ENCODE assay signal across 9 mouse cellular contexts in the genomic region with DNA sequence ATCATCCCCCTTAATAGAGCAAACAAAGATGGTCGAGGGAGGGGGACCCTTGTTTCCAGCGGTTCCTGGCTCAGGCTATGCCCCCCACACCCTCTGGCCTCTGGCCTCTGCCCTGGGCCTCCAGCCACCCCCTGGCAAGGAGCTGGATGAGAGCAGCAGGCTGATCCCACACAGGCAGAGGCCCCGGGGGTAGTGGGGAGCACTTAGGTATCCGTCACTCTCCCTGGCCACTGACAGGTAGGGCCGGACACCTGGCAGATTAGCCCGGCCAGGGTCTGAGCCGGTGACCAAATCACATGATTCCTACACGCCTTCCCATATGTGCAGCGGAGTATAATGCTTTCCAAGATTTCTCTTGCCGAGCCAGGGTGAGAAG. TPM values are rescaled to one million over a fixed set of nuclear protein-coding genes. Genes with fewer than 3 reads are reported as not detected.
A peak's percentile ranks its signal among the peaks of the same experiment; 100 is the strongest.
DNase-seq lines count a peak whose midpoint lies in the region; ATAC-seq and TF ChIP-seq lines count a peak whose summit lies in the region.
"Had no signal": no experiment of that assay in that cellular context is flagged by ENCODE, and none has a peak within 500 bp of the region (broad histone marks: within the 10 kb centered on the region; RNA-seq: fewer than 3 reads in every experiment).

No protein-coding gene starts in this region.

- no peaks in the 10 kb centered on the region for H3K9me3 ChIP-seq in embryonic facial prominence, embryonic 12.5 days
- H3K9me3 ChIP-seq in hindbrain, embryonic 15.5 days = no peaks in the 10 kb centered on the region
- no peaks in the 10 kb centered on the region for H3K9me3 ChIP-seq in midbrain, embryonic 14.5 days (ENCODE audit: control insufficient read depth, low read length)

- no peaks in the 10 kb centered on the region for H3K36me3 ChIP-seq in kidney, adult 2 months (ENCODE audit: control insufficient read depth, insufficient read depth, low read length)
- no peaks in the 10 kb centered on the region for H3K36me3 ChIP-seq in embryonic facial prominence, embryonic 12.5 days
- no peaks in the 10 kb centered on the region for H3K36me3 ChIP-seq in hindbrain, embryonic 15.5 days
- no peaks in the 10 kb centered on the region for H3K36me3 ChIP-seq in midbrain, embryonic 14.5 days (ENCODE audit: control insufficient read depth, insufficient read depth, low read length)

- H3K27ac ChIP-seq in kidney, adult 2 months (ENCODE audit: insufficient read depth, low read depth, low read length) = no peak overlapping the region
- no peak overlapping the region for H3K27ac ChIP-seq in embryonic facial prominence, embryonic 12.5 days
- H3K27ac ChIP-seq in hindbrain, embryonic 15.5 days (replicated peaks) = peak overlapping the region; percentile 74
- H3K27ac ChIP-seq in midbrain, embryonic 14.5 days (replicated peaks; ENCODE audit: low read depth, low read length) = peak overlapping the region; percentile 41; the same call in 1 of the 2 replicates

- peak overlapping the region; percentile 88 for H3K4me2 ChIP-seq in embryonic facial prominence, embryonic 12.5 days (replicated peaks)
- H3K4me2 ChIP-seq in hindbrain, embryonic 15.5 days = peak overlapping the region; percentile 73
- peak overlapping the region; percentile 77 for H3K4me2 ChIP-seq in midbrain, embryonic 14.5 days (ENCODE audit: low read length)

- TF ChIP-seq CTCF in kidney, adult 2 months (conservative IDR thresholded peaks at IDR 0.05; ENCODE audit: insufficient read depth, insufficient read length, low read depth, low read length) = no peak

- no peaks in the 10 kb centered on the region for H3K27me3 ChIP-seq in kidney, adult 2 months (replicated peaks; ENCODE audit: control insufficient read depth, insufficient read depth, low read length)
- peaks cover 18% of the 10 kb centered on the region for H3K27me3 ChIP-seq in embryonic facial prominence, embryonic 12.5 days
- H3K27me3 ChIP-seq in hindbrain, embryonic 15.5 days = no peaks in the 10 kb centered on the region
- H3K27me3 ChIP-seq in midbrain, embryonic 14.5 days (ENCODE audit: control insufficient read depth, insufficient read depth, low read length) = no peaks in the 10 kb centered on the region

- WGBS in kidney, adult 2 months = 80% methylated on average over 10 of the region's 10 CpGs
- 46% methylated on average over 10 of the region's 10 CpGs for WGBS in embryonic facial prominence, embryonic 12.5 days
- 28% methylated on average over 10 of the region's 10 CpGs for WGBS in hindbrain, embryonic 15.5 days
- 40% methylated on average over 10 of the region's 10 CpGs for WGBS in midbrain, embryonic 14.5 days

- peak overlapping the region; percentile 50; the same call in 1 of the 2 replicates for H3K4me3 ChIP-seq in kidney, adult 2 months (ENCODE audit: insufficient read depth, low read depth, low read length)
- H3K4me3 ChIP-seq in embryonic facial prominence, embryonic 12.5 days = peak overlapping the region; percentile 57
- peak overlapping the region; percentile 66 for H3K4me3 ChIP-seq in hindbrain, embryonic 15.5 days
- peak overlapping the region; percentile 60 for H3K4me3 ChIP-seq in midbrain, embryonic 14.5 days (replicated peaks; ENCODE audit: low read depth, low read length)

- H3K4me1 ChIP-seq in kidney, adult 2 months (ENCODE audit: control insufficient read depth, insufficient read depth, low read length) = peaks cover 3% of the 10 kb centered on the region; the same call in 1 of the 2 replicates
- peaks cover 33% of the 10 kb centered on the region; the same call in 1 of the 2 replicates for H3K4me1 ChIP-seq in embryonic facial prominence, embryonic 12.5 days
- peaks cover 41% of the 10 kb centered on the region for H3K4me1 ChIP-seq in hindbrain, embryonic 15.5 days (replicated peaks)
- H3K4me1 ChIP-seq in midbrain, embryonic 14.5 days (ENCODE audit: control insufficient read depth, insufficient read depth, low read length) = peaks cover 26% of the 10 kb centered on the region

- peak overlapping the region; percentile 40 for H3K9ac ChIP-seq in embryonic facial prominence, embryonic 12.5 days
- peak overlapping the region; percentile 76 for H3K9ac ChIP-seq in hindbrain, embryonic 15.5 days
- H3K9ac ChIP-seq in midbrain, embryonic 14.5 days (replicated peaks; ENCODE audit: low read length) = peak overlapping the region; percentile 62

- 0 out of 2 replicates have a peak, but pooled peaks have one; percentile 1 for ATAC-seq in embryonic facial prominence, embryonic 12.5 days (ENCODE audit: insufficient number of reproducible peaks, insufficient read depth, low FRiP score, low TSS enrichment)
- ATAC-seq in hindbrain, embryonic 15.5 days (ENCODE audit: low FRiP score, low read depth) = peak; percentile 31
- peak; percentile 19; the same call in 1 of the 2 replicates for ATAC-seq in midbrain, embryonic 14.5 days (ENCODE audit: low FRiP score, low TSS enrichment)

- DNase-seq in kidney, adult 2 months = no peak
- DNase-seq in kidney, postnatal 14 days = no peak
- peak; percentile 19 for DNase-seq in midbrain, embryonic 14.5 days
- no peak for DNase-seq in MN1 (ENCODE audit: low spot score)
- DNase-seq in B cell, adult 2 months = no peak
- DNase-seq in thymus, adult 18-20 months = no peak
- DNase-seq: cerebellum, adult 9-10 months had no signal

- no peak for TF ChIP-seq POLR2A in kidney, adult 2 months (IDR thresholded peaks at IDR 0.05; ENCODE audit: low read depth, low read length)

RNA-seq across cellular contexts. Expression of a gene that starts 5.7 kb away (rescaled TPM):
- 63.6 and 68.4 TPM in 2 replicates for polyA plus RNA-seq in kidney, adult 2 months (2012; rRNA removed)
- polyA plus RNA-seq in embryonic facial prominence, embryonic 12.5 days (2016; fragmentation: Nextera tagmentation; extraction: Ambion mirVana) = 20.4 and 20.7 TPM in 2 replicates
- 27.1 and 31.3 TPM in 2 replicates for polyA plus RNA-seq in hindbrain, embryonic 15.5 days (2015; fragmentation: Nextera tagmentation; extraction: Ambion mirVana)
- 19.5 and 19.9 TPM in 2 replicates for polyA plus RNA-seq in midbrain, embryonic 14.5 days (2014; fragmentation: Nextera tagmentation; extraction: Ambion mirVana)

RNA-seq across cellular contexts. Expression of a gene that starts 56.2 kb away (rescaled TPM):
- 4.7 and 5.3 TPM in 2 replicates for polyA plus RNA-seq in kidney, adult 2 months (2012; rRNA removed)
- polyA plus RNA-seq in embryonic facial prominence, embryonic 12.5 days (2016; fragmentation: Nextera tagmentation; extraction: Ambion mirVana) = 3.9 and 4.1 TPM in 2 replicates
- 0.75 and 0.92 TPM in 2 replicates for polyA plus RNA-seq in hindbrain, embryonic 15.5 days (2015; fragmentation: Nextera tagmentation; extraction: Ambion mirVana)
- polyA plus RNA-seq in midbrain, embryonic 14.5 days (2014; fragmentation: Nextera tagmentation; extraction: Ambion mirVana) = 0.46 TPM in 1 of 2 replicates, not detected in the other

Comparison
In these comparisons a context has a peak if more than half of its experiments do, and no peak if none do; other contexts are left out.
1. H3K27ac ChIP-seq: peak in hindbrain, embryonic 15.5 days (single experiment) and midbrain, embryonic 14.5 days (single experiment); none in kidney, adult 2 months (single experiment) and embryonic facial prominence, embryonic 12.5 days (single experiment).
2. Peak in every context shown above with its lines, with median percentiles within 50 percentile points of each other: H3K4me3 ChIP-seq, ATAC-seq, H3K4me2 ChIP-seq and H3K9ac ChIP-seq.